Mouse (Mus musculus): ENCODE measurements around the gene Ccdc58.
"Not testable (repeated sequence)": the region's sequence is repeated elsewhere in the genome, so short reads cannot be mapped to it uniquely, and the experiment has no call there.

DNA sequence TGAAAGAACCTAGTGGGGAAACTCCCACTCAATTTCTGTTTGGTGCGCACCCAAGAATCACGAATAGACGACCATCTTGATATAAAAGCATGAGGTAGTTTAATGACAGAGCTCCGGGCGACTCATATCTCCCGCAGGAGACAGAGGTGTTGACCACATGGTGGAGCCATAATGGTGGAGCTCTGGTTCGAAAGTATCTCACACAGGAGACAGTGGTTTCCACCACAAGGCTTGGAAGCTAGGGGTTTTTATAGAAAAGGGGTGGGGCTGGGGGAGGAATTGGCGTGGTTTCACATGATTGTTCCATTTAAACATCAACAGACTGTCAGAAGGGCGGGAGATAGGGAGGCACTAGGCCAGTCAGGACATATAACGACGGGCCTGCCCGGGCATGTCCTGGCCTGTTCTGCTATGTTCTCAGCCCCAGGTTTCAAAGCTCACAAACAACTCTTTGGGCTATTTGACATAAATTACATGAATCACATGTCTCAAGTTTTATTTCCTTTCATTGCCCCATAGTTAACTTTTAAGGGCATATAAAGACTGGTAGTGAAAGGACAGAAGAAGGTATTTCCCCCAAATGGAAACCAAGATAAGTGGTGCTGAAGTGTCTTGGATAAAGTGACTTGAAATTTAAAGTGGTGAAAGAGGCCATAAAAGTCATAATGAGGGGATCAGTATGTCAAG lies 26.5 kb downstream of the Ccdc58 start:
- not testable (repeated sequence) for TF ChIP-seq CTCF (IDR thresholded peaks at IDR 0.05; ENCODE audit: borderline replicate concordance, extremely low read depth, insufficient read depth, insufficient read length); POLR2A (IDR thresholded peaks at IDR 0.05; ENCODE audit: borderline replicate concordance, extremely low read depth, insufficient read depth, insufficient read length, poor library complexity, severe bottlenecking)
